Mouse (Mus musculus): Measurements from ENCODE around the gene Sapcd1.

Gene Sapcd1

GRCm38 (mm10) chr17:34980655-34981054 is 47.2 kb downstream of the Sapcd1 start:
- DNase-seq (ENCODE audit: low read depth), result no peak

GRCm38 (mm10) chr17:34979631-34980030 is 48.2 kb downstream of the Sapcd1 start:
- DNase-seq (ENCODE audit: low read depth), result no peak

- DNase-seq (ENCODE audit: low read depth), result no peak
Measured at GRCm38 (mm10) chr17:34978239-34978638, 49.6 kb downstream of the Sapcd1 start.

- DNase-seq (ENCODE audit: low read depth), result no peak
Measured at GRCm38 (mm10) chr17:34977000-34977399, 50.8 kb downstream of the Sapcd1 start.

All from fibroblast of lung, adult 2 months (primary cell).